Mouse (Mus musculus): Measurements from ENCODE around the gene Ubap2l. TPM values are rescaled to one million over a fixed set of nuclear protein-coding genes. Genes with fewer than 3 reads are reported as not detected.

Gene Ubap2l
- polyA plus RNA-seq, 1 experiment: 130 TPM

DNA sequence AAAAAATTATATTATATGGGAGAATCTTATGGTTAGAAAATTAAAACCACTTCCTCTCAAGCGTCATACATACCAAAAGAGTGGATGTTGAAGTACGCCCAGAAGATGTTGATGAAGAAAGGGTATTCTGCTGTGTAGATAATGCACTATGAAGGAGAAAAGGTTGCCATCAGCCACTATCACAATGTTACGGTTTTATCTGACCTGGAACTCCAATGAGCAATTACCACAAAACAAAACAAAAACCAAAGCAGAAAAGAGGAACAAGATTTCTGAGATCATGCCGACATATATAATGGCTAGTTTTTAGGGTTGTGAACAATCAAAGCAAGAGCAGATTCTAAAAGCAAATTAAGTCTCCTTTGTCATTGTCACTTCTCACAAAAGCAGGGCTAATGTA, 35.8 kb downstream of the Ubap2l start:
- Histone ChIP-seq H3K36me3 (replicated peaks; ENCODE audit: low read length) (peaks cover 100% of the 10 kb centered on the region), H3K4me3 (replicated peaks) (no peak overlapping the region), H3K9me3 (no peaks in the 10 kb centered on the region), H3K4me1 (no peaks in the 10 kb centered on the region), H3K27me3 (replicated peaks) (no peaks in the 10 kb centered on the region)
- TF ChIP-seq GATA1 (IDR thresholded peaks at IDR 0.05; ENCODE audit: borderline replicate concordance, low read length) (no peak), FLI1 (IDR thresholded peaks at IDR 0.05; ENCODE audit: low read length) (no peak)

DNA sequence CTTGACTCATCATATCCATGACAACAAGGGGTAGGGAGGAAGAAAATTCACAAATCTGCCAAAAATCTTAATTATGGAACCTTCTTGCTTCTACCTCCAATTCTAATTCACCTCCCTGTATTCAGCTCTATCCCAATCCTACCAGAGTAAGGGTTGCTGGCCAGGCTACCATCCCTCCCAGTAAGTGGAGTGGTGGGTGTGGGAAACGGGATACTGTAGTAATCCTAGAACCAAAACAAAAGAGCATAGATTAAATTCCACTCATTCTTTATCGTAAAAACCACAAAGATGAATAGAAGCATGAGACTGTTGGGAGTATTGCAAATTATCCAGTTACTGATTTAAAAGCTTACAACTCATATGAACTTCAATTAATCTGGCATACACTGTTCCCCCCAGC, 42.1 kb downstream of the Ubap2l start:
- TF ChIP-seq FLI1 (IDR thresholded peaks at IDR 0.05; ENCODE audit: low read length): no peak
- TF ChIP-seq GATA1 (IDR thresholded peaks at IDR 0.05; ENCODE audit: borderline replicate concordance, low read length): no peak
- Histone ChIP-seq H3K9me3 (no peaks in the 10 kb centered on the region), H3K36me3 (replicated peaks; ENCODE audit: low read length) (peaks cover 99% of the 10 kb centered on the region), H3K4me1 (no peaks in the 10 kb centered on the region), H3K4me3 (replicated peaks) (no peak overlapping the region), H3K27me3 (replicated peaks) (no peaks in the 10 kb centered on the region)

DNA sequence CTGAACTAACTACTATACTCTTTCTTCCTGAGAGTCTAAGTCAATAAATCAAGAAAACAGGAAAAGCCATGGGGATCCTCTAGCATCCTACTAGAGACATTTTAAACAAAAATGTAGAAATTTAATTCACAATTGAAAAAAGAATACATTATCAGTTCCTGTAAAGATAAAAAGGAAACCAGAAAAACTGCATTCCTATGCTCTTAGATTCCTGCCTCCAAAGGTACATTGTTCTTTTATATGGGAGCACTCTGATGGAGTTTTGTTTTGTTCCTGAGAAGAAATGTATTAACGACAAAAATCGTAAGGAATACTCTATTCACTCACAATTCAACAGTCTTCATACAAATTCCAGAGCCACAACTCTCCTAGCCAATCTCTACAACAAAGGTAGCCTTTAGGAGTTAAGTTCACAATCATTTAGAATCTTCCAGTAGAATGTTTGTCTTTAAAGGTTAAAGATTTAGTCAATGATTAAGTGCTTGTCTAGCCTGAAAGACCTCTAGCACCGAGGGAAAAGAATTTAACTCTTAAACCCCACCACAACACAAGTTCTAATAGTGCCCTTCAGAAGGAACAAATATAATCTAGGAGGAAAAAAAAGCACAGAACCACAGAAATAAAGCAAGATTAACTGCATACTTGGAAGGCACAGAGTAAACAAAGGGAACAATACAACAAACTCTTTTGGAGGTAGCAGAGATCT, 48.2 kb downstream of the Ubap2l start:
- H3K4me3 ChIP-seq (replicated peaks): no peak overlapping the region
- H3K9me3 ChIP-seq: no peaks in the 10 kb centered on the region
- H3K4me1 ChIP-seq: peaks cover 8% of the 10 kb centered on the region
- H3K27me3 ChIP-seq (replicated peaks): no peaks in the 10 kb centered on the region
- H3K36me3 ChIP-seq (replicated peaks; ENCODE audit: low read length): peaks cover 97% of the 10 kb centered on the region
- no peak for TF ChIP-seq FLI1 (IDR thresholded peaks at IDR 0.05; ENCODE audit: low read length)
- TF ChIP-seq GATA1 (IDR thresholded peaks at IDR 0.05; ENCODE audit: borderline replicate concordance, low read length): no peak

DNA sequence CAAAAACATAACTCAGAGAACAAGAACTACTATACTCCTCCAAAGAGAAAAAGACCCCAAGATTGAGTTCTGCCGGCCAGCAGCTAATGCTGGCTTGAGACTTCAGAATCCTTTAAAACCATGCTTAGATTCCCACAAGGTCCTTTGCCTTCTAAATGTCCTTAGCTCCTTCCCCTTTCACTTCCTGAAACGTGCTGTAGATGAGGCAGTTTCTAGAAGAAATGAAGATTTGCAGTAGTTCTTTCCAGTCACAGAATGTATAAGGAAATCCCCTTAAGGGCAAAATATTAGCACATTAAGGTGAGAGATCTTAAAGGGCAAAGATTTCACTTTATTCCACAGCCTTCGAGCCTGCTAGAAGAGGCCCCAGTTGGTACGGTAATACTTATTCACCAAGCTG, 52.6 kb downstream of the Ubap2l start:
- Histone ChIP-seq H3K4me1 (peaks cover 23% of the 10 kb centered on the region), H3K27me3 (replicated peaks) (no peaks in the 10 kb centered on the region), H3K9me3 (no peaks in the 10 kb centered on the region), H3K4me3 (replicated peaks) (no peak overlapping the region), H3K36me3 (replicated peaks; ENCODE audit: low read length) (peaks cover 74% of the 10 kb centered on the region)
- no peak for TF ChIP-seq FLI1 (IDR thresholded peaks at IDR 0.05; ENCODE audit: low read length)
- TF ChIP-seq GATA1 (IDR thresholded peaks at IDR 0.05; ENCODE audit: borderline replicate concordance, low read length): no peak

DNA sequence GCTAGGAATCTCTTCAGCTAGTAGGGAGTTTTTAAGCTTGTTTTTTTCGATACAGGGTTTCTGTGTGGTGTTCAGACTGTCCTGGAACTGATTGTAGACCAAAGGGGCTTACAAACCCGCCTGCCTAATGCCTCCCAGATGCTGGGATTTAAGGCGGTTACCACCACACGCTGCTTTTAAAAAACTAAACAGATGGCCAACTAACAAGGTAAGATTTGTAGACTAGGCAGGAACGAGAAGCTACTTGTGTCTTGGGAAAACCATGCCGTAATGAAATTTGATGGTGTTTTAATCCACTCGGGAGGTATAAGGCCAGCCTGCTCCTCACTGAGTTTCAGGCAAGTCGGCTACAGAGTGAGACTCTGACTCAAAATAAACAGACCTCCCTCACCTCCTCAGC, 53.3 kb downstream of the Ubap2l start:
- H3K4me3 ChIP-seq (replicated peaks): peak overlapping the region; percentile 94

DNA sequence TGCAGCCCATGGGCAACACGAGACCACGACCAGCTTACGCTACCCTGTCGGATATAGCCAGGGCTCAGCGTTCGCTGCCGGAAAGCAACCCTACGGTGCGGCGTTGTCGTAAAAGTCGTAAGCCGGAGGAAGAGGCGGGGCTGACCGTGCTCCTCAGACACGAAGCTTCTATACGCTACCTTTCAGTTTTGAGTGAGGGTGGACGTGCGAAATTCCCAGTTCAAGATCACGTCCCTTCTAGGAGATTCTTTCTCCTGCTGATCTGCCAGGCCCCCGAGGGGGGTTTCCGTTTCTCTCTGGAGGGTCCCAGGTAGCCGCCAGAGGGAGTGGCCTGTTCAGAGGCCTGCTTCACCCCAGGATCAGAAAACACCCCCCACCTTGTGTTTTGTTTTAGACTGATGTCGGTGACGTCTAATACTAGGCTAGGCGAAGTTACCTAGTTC, 53.8 kb downstream of the Ubap2l start, which contains the start of gene Hax1:
Hax1 (minus strand) TSS at position 169 of the 443 bp plus-strand sequence.
- Histone ChIP-seq H3K9me3 (no peaks in the 10 kb centered on the region), H3K27me3 (replicated peaks) (no peaks in the 10 kb centered on the region), H3K4me3 (replicated peaks) (peak within 1 kb of the TSS; percentile 94), H3K4me1 (peaks cover 23% of the 10 kb centered on the region), H3K36me3 (replicated peaks; ENCODE audit: low read length) (peaks cover 70% of the 10 kb centered on the region)
- TF ChIP-seq GATA1 (IDR thresholded peaks at IDR 0.05; ENCODE audit: borderline replicate concordance, low read length) (no peak), FLI1 (IDR thresholded peaks at IDR 0.05; ENCODE audit: low read length) (no peak)

More for the DNA sequence above, 53.3 kb downstream of the Ubap2l start:
- Histone ChIP-seq H3K36me3 (replicated peaks; ENCODE audit: low read length) (peaks cover 72% of the 10 kb centered on the region), H3K27me3 (replicated peaks) (no peaks in the 10 kb centered on the region), H3K9me3 (no peaks in the 10 kb centered on the region), H3K4me1 (peaks cover 23% of the 10 kb centered on the region)
- TF ChIP-seq FLI1 (IDR thresholded peaks at IDR 0.05; ENCODE audit: low read length) (no peak), GATA1 (IDR thresholded peaks at IDR 0.05; ENCODE audit: borderline replicate concordance, low read length) (no peak)

DNA sequence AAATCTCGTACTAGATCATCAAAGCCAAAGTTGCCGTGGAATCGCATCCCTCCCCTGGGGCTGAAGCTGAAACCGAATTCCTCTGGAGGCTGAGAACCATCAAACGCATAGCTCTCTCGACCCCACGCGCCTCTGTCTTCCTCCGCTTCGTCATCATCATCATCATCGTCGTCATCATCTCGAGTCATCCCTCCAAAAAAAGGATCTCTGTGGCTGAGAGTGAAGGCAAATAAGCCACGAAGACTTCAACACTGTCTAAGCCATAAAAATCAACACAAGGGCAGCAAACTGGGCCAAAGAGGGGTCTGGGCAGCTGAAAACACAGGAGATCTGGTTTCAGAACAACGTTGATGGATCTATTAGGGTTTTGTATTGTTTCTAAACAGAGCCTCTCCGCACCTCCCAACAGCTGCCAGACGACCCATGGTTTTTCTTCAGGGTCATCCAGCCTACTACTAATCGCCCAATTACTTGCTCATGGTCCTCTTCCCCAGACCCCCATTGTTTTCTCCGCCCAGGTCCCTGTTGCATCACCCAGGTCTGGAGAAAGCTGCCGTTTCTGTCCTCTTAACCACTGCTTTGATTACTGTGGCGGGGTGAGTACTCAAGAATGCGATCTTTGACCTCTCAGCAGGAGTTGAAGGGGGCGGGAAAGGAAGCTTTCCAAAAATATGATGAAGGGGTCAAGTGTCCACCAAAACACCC, 54.5 kb downstream of the Ubap2l start:
- H3K4me3 ChIP-seq (replicated peaks): peak overlapping the region; percentile 94
- TF ChIP-seq FLI1 (IDR thresholded peaks at IDR 0.05; ENCODE audit: low read length) (no peak), GATA1 (IDR thresholded peaks at IDR 0.05; ENCODE audit: borderline replicate concordance, low read length) (no peak)
- H3K4me1 ChIP-seq: peaks cover 23% of the 10 kb centered on the region
- no peaks in the 10 kb centered on the region for H3K9me3 ChIP-seq
- peaks cover 65% of the 10 kb centered on the region for H3K36me3 ChIP-seq (replicated peaks; ENCODE audit: low read length)
- no peaks in the 10 kb centered on the region for H3K27me3 ChIP-seq (replicated peaks)

DNA sequence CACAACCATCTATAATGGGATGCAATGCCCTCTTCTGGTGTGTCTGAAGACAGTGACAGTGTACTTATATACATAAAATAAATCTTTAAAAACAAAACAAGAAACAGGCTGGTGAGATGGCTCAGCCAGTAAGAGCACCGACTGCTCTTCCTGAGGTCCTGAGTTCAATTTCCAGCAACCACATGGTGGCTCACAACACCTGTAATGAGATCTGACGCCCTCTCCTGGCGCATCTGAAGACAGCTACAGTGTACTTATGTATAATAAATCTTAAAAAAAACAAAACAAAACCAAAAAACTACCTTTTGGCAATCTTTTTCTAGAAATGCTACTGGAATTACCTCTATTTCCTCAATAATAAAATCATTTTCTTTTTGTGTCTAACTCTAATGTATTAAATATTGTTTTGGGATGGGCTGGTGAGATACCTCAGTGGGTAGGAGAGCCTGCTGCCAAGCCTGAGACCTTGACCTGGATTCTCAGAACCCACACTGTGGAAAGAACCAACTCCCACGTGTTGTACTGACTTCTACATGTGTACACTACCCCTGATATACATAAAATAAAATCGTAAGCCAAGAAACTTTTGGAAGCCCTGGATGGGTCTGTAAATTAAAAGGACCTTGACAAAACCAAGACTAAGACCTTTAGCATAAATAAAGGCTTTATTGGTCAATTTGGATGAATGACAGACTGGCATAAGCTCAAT, 57.5 kb downstream of the Ubap2l start:
- Histone ChIP-seq H3K9me3 (no peaks in the 10 kb centered on the region), H3K4me3 (replicated peaks) (no peak overlapping the region), H3K27me3 (replicated peaks) (no peaks in the 10 kb centered on the region), H3K36me3 (replicated peaks; ENCODE audit: low read length) (peaks cover 37% of the 10 kb centered on the region), H3K4me1 (peaks cover 28% of the 10 kb centered on the region)
- TF ChIP-seq FLI1 (IDR thresholded peaks at IDR 0.05; ENCODE audit: low read length) (no peak), GATA1 (IDR thresholded peaks at IDR 0.05; ENCODE audit: borderline replicate concordance, low read length) (no peak)

DNA sequence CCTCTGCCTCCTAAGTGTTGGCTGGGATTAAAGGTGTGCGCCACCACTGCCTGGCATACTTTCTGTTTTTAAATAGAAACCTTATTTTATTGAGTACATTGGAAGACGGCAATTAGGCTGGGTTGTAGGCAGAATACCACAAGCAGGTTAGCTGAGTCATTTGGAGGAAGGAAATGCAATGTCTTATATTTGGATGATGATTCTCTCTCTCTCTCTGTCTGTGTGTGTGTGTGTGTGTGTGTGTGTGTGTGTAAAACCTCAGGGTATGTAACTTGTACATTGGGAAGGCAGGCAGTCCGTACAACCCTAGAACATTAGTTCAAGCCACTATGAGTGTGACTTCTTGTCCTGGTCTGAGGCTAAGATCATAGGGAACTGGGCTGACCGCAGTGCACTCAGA, 64.6 kb downstream of the Ubap2l start:
- no peaks in the 10 kb centered on the region for H3K9me3 ChIP-seq
- H3K4me3 ChIP-seq (replicated peaks): peak overlapping the region; percentile 1
- peaks cover 36% of the 10 kb centered on the region for H3K4me1 ChIP-seq
- TF ChIP-seq GATA1 (IDR thresholded peaks at IDR 0.05; ENCODE audit: borderline replicate concordance, low read length) (no peak), FLI1 (IDR thresholded peaks at IDR 0.05; ENCODE audit: low read length) (no peak)
- peaks cover 1% of the 10 kb centered on the region for H3K27me3 ChIP-seq (replicated peaks)
- H3K36me3 ChIP-seq (replicated peaks; ENCODE audit: low read length): peaks cover 4% of the 10 kb centered on the region
